Mouse (Mus musculus): ENCODE measurements around the gene Kcnj2. TPM values are rescaled to one million over a fixed set of nuclear protein-coding genes. Genes with fewer than 3 reads are reported as not detected.

Kcnj2 gene
- polyA plus RNA-seq, 1 experiment = 1.1 TPM

DNA sequence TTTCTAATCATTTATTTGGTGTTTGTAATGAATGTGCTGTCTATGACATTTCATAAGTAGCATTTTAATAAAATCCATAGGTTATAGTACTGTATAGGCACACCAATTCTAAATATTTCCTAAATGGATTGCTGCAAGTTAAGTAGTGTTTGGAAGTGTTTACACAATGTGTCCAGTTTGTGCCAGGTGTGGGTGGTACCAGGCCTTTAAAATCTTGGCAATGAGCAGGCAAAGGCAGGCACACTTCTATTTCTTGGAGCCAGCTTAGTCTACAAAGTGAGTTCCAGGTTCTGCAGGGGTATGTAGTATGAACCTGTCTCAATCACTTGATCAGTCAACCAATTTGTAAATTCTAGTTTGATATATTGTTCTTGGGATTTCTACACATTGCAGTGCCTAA is 22.3 kb downstream of the Kcnj2 start:
- Histone ChIP-seq H3K27me3 (replicated peaks; ENCODE audit: control insufficient read depth, insufficient read depth, low read length) (no peaks in the 10 kb centered on the region), H3K4me1 (ENCODE audit: control insufficient read depth, insufficient read depth, low read length) (peaks cover 5% of the 10 kb centered on the region; the same call in 1 of the 2 replicates), H3K4me3 (ENCODE audit: insufficient read depth, low read depth, low read length) (no peak overlapping the region), H3K36me3 (ENCODE audit: control insufficient read depth, insufficient read depth, low read length) (no peaks in the 10 kb centered on the region), H3K27ac (ENCODE audit: insufficient read depth, low read depth, low read length) (no peak overlapping the region)
- TF ChIP-seq POLR2A (IDR thresholded peaks at IDR 0.05; ENCODE audit: low read depth, low read length) (no peak), CTCF (conservative IDR thresholded peaks at IDR 0.05; ENCODE audit: insufficient read depth, insufficient read length, low read depth, low read length) (no peak)
- DNase-seq = peak; percentile 22

DNA sequence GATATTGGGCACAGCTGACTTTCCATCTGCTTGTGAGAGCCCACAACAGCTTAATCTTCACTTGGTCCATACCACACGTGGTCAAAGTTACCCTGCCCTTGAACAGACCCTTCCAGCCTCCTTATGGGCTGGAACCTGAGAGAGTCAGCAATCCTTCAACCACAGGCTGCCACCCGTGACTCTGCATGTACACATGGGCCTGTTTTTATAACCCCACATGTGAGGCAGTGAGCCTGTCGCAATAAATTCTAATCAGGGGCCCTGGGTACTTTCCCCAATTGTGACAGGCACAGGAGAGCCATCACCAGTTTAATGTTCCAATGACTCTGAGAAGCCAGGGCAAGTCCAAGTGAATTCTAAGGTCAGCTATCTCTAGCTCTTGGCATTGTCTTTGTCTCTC is 22.8 kb downstream of the Kcnj2 start:
- 38% methylated on average over 3 of the region's 3 CpGs for WGBS
- H3K36me3 ChIP-seq (ENCODE audit: control insufficient read depth, insufficient read depth, low read length) = no peaks in the 10 kb centered on the region
- DNase-seq = no peak
- no peaks in the 10 kb centered on the region for H3K27me3 ChIP-seq (replicated peaks; ENCODE audit: control insufficient read depth, insufficient read depth, low read length)
- TF ChIP-seq POLR2A (IDR thresholded peaks at IDR 0.05; ENCODE audit: low read depth, low read length) (no peak), CTCF (conservative IDR thresholded peaks at IDR 0.05; ENCODE audit: insufficient read depth, insufficient read length, low read depth, low read length) (no peak)
- H3K4me1 ChIP-seq (ENCODE audit: control insufficient read depth, insufficient read depth, low read length) = peaks cover 5% of the 10 kb centered on the region; the same call in 1 of the 2 replicates
- no peak overlapping the region for H3K4me3 ChIP-seq (ENCODE audit: insufficient read depth, low read depth, low read length)
- H3K27ac ChIP-seq (ENCODE audit: insufficient read depth, low read depth, low read length) = no peak overlapping the region

DNA sequence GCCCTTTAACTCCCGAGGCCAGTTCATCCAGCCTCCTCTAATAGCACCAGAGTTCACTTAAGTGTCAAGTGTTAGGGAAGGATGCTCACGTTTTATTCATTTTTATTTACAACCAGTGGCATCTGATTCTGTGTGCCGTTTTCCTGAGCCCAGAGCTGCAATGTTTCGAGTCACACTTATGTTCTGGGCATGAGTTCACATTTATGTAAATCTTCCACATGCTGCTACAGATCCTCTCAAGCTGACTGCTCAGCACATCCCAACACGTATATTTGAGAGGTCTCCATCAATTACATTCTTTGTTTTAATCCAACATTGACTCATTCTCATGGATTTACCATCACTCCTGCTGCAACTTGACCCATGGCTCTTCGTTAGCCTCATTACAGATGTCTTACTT is 25.2 kb downstream of the Kcnj2 start:
- TF ChIP-seq CTCF (conservative IDR thresholded peaks at IDR 0.05; ENCODE audit: insufficient read depth, insufficient read length, low read depth, low read length) (no peak), POLR2A (IDR thresholded peaks at IDR 0.05; ENCODE audit: low read depth, low read length) (no peak)
- Histone ChIP-seq H3K4me1 (ENCODE audit: control insufficient read depth, insufficient read depth, low read length) (peaks cover 5% of the 10 kb centered on the region; the same call in 1 of the 2 replicates), H3K36me3 (ENCODE audit: control insufficient read depth, insufficient read depth, low read length) (no peaks in the 10 kb centered on the region), H3K4me3 (ENCODE audit: insufficient read depth, low read depth, low read length) (no peak overlapping the region), H3K27me3 (replicated peaks; ENCODE audit: control insufficient read depth, insufficient read depth, low read length) (no peaks in the 10 kb centered on the region), H3K27ac (ENCODE audit: insufficient read depth, low read depth, low read length) (no peak overlapping the region)
- DNase-seq = no peak
- WGBS = 50% methylated on average over 6 of the region's 6 CpGs

DNA sequence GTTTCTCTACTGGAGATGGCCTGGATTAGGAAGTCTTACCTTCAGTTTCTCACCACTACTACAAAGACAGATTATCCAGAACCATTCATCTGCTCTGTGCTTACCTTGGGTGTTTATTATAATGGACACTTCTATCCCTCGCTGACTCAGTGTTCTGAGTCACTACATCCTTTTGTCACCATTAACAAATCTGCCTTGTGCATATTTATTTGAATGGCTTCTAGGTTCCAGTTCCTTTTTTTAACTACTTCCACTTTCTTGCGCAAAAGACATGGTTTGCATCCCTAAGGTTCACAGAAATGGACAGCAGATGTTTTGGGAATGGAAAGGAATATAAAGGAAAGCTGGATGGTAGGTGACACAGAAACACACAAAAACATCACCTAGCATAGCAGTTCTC is 27.0 kb downstream of the Kcnj2 start:
- 85% methylated on average over 2 of the region's 2 CpGs for WGBS
- TF ChIP-seq CTCF (conservative IDR thresholded peaks at IDR 0.05; ENCODE audit: insufficient read depth, insufficient read length, low read depth, low read length) = no peak
- TF ChIP-seq POLR2A (IDR thresholded peaks at IDR 0.05; ENCODE audit: low read depth, low read length) = no peak
- no peaks in the 10 kb centered on the region for H3K36me3 ChIP-seq (ENCODE audit: control insufficient read depth, insufficient read depth, low read length)
- H3K27me3 ChIP-seq (replicated peaks; ENCODE audit: control insufficient read depth, insufficient read depth, low read length) = no peaks in the 10 kb centered on the region
- no peak for DNase-seq
- no peak overlapping the region for H3K27ac ChIP-seq (ENCODE audit: insufficient read depth, low read depth, low read length)
- no peaks in the 10 kb centered on the region for H3K4me1 ChIP-seq (ENCODE audit: control insufficient read depth, insufficient read depth, low read length)
- no peak overlapping the region for H3K4me3 ChIP-seq (ENCODE audit: insufficient read depth, low read depth, low read length)

DNA sequence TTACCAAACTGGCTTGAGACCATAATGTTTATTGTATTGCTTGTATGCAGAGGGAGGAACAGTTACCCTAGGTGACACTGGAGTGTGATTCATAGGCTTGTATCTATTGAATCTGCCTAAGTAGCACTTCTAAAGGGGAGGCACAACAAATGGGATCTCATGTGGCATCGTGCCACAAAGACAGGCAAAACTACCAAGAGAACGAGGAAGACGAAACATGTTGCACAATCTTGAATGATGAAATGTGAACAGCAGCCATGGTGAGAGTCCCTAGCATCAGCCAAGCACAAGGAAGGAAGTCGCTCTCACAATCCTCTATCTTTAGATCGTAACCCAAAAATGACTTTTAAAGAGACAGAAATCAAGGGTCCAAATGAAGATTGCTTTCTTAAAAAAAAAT is 30.6 kb downstream of the Kcnj2 start:
- no peak for TF ChIP-seq CTCF (conservative IDR thresholded peaks at IDR 0.05; ENCODE audit: insufficient read depth, insufficient read length, low read depth, low read length)
- TF ChIP-seq POLR2A (IDR thresholded peaks at IDR 0.05; ENCODE audit: low read depth, low read length) = no peak
- no peaks in the 10 kb centered on the region for H3K27me3 ChIP-seq (replicated peaks; ENCODE audit: control insufficient read depth, insufficient read depth, low read length)
- 77% methylated on average over 5 of the region's 5 CpGs for WGBS
- peak; percentile 12 for DNase-seq
- H3K4me1 ChIP-seq (ENCODE audit: control insufficient read depth, insufficient read depth, low read length) = no peaks in the 10 kb centered on the region
- H3K4me3 ChIP-seq (ENCODE audit: insufficient read depth, low read depth, low read length) = no peak overlapping the region
- H3K27ac ChIP-seq (ENCODE audit: insufficient read depth, low read depth, low read length) = no peak overlapping the region
- no peaks in the 10 kb centered on the region for H3K36me3 ChIP-seq (ENCODE audit: control insufficient read depth, insufficient read depth, low read length)

DNA sequence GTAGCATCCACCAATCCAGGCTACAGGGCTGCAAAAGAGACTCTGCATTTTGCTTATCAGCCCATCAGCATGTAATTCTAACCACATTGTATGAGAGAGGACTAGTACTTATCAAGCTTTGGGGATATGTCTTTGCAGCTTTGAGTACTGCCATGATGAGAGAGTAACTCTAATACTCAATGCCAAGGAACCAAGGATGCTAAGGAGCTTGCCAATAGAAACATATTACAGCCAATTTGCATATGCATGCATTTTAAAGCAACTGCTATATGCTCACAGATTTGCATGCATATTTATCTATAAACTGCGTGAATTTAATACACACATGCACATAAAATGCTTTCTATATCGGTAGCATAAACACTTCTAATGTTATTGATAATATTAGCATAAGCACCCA is 34.2 kb downstream of the Kcnj2 start:
- no peaks in the 10 kb centered on the region for H3K4me1 ChIP-seq (ENCODE audit: control insufficient read depth, insufficient read depth, low read length)
- no peak for DNase-seq
- no peaks in the 10 kb centered on the region for H3K36me3 ChIP-seq (ENCODE audit: control insufficient read depth, insufficient read depth, low read length)
- no peak overlapping the region for H3K4me3 ChIP-seq (ENCODE audit: insufficient read depth, low read depth, low read length)
- H3K27ac ChIP-seq (ENCODE audit: insufficient read depth, low read depth, low read length) = no peak overlapping the region
- 91% methylated on average over 2 of the region's 2 CpGs for WGBS
- H3K27me3 ChIP-seq (replicated peaks; ENCODE audit: control insufficient read depth, insufficient read depth, low read length) = no peaks in the 10 kb centered on the region
- TF ChIP-seq POLR2A (IDR thresholded peaks at IDR 0.05; ENCODE audit: low read depth, low read length) = no peak

DNA sequence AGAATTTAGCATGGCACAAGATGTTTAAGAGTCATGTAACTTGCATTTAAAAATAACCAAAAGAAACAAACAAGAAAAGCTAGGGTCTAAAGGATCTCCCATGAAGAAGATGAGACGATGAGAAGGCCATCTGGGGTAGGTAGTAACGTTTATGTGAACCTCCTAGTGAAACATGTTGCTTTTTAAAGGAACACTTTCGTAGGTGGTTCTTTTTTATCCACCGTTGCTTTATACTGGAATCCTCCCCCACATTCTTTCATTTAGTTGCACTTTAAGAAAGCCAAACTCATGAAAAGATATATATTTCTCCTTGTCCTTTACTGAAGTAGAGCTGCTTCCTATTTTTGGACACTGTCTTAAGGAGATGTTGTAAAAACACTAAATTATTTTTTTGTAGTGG is 34.7 kb downstream of the Kcnj2 start:
- Histone ChIP-seq H3K27ac (ENCODE audit: insufficient read depth, low read depth, low read length) (no peak overlapping the region), H3K4me3 (ENCODE audit: insufficient read depth, low read depth, low read length) (no peak overlapping the region), H3K36me3 (ENCODE audit: control insufficient read depth, insufficient read depth, low read length) (no peaks in the 10 kb centered on the region), H3K27me3 (replicated peaks; ENCODE audit: control insufficient read depth, insufficient read depth, low read length) (no peaks in the 10 kb centered on the region), H3K4me1 (ENCODE audit: control insufficient read depth, insufficient read depth, low read length) (no peaks in the 10 kb centered on the region)
- DNase-seq = no peak
- TF ChIP-seq POLR2A (IDR thresholded peaks at IDR 0.05; ENCODE audit: low read depth, low read length) (no peak), CTCF (conservative IDR thresholded peaks at IDR 0.05; ENCODE audit: insufficient read depth, insufficient read length, low read depth, low read length) (no peak)
- 52% methylated on average over 4 of the region's 4 CpGs for WGBS

All from kidney, adult 2 months (tissue).